ENCODE assay signal across 8 mouse cellular contexts in the genomic region with DNA sequence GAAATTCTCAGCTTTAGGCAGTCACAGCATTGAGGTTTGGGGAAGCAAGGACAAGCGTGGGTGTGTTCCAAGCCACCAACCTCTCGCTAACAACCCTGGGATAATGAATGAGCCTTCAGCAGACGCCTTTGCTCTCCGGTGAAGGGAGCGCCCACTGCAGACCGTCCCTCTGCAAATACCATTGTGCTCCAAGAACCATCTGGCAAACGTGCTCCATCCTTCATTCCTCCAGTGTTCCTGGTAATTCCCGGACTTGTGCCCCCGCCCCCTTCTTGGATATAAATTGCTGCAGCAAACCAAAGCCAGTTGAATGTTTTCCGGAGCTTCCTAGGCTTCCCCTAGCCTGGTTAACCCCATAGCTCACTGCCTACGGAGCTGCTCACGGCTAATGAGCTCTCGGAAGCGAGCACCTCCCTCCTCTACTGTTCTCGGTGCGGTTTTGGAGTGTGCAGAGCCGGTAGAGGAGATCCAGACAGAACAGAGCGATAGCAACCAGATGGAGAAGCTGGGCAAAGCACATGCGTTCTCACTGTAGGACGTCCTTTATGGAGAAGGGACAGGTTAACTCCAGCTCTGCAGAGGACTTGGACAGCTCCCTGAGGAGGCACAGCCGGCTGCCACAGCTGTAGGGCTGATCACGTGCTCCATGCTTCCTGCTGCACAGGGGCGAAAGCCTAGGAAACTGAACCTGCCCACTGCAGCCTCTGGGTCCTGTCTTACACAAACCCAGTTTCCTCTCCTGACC. TPM values are rescaled to one million over a fixed set of nuclear protein-coding genes. Genes with fewer than 3 reads are reported as not detected.
DNase-seq lines count a peak whose midpoint lies in the region; ATAC-seq and TF ChIP-seq lines count a peak whose summit lies in the region.

No protein-coding gene starts in this region.

- H3K27ac ChIP-seq in embryonic facial prominence, embryonic 15.5 days (replicated peaks) = peak overlapping the region; percentile 24; the same call in 1 of the 2 replicates
- peak overlapping the region; percentile 87 for H3K27ac ChIP-seq in neural tube, embryonic 14.5 days (ENCODE audit: low read depth, low read length)

- peaks cover 20% of the 10 kb centered on the region for H3K4me1 ChIP-seq in embryonic facial prominence, embryonic 15.5 days
- peaks cover 3% of the 10 kb centered on the region; the same call in 1 of the 2 replicates for H3K4me1 ChIP-seq in lung, adult 2 months (ENCODE audit: control insufficient read depth, insufficient read depth, low read length)
- H3K4me1 ChIP-seq in neural tube, embryonic 14.5 days (ENCODE audit: control insufficient read depth, insufficient read depth, low read length) = peaks cover 15% of the 10 kb centered on the region

- ATAC-seq in embryonic facial prominence, embryonic 15.5 days (ENCODE audit: insufficient number of reproducible peaks, low FRiP score, low TSS enrichment, low read depth) = peak; percentile 73
- ATAC-seq in hematopoietic stem cell, adult 5-6 weeks (replicated peaks in 1 of 2; ENCODE audit: insufficient read depth in 1 of 2, low FRiP score in 2 of 2, low TSS enrichment in 1 of 2, low read depth in 1 of 2, poor library complexity in 2 of 2, severe bottlenecking in 2 of 2) = peak; percentile 78 to 85
- peak; percentile 83 for ATAC-seq in neural tube, embryonic 14.5 days (ENCODE audit: low read depth)

- 2% methylated on average over 23 of the region's 23 CpGs for WGBS in embryonic facial prominence, embryonic 15.5 days
- WGBS in lung, adult 2 months = 2% methylated on average over 23 of the region's 23 CpGs
- WGBS in neural tube, embryonic 14.5 days = under 1% methylated on average over 23 of the region's 23 CpGs

- H3K9me3 ChIP-seq in embryonic facial prominence, embryonic 15.5 days (replicated peaks) = peaks cover 7% of the 10 kb centered on the region; the same call in 1 of the 2 replicates
- no peaks in the 10 kb centered on the region for H3K9me3 ChIP-seq in neural tube, embryonic 14.5 days (ENCODE audit: control insufficient read depth, low read length)

- peak overlapping the region; percentile 31 for H3K4me3 ChIP-seq in embryonic facial prominence, embryonic 15.5 days (replicated peaks)
- no peak overlapping the region for H3K4me3 ChIP-seq in lung, adult 2 months (replicated peaks; ENCODE audit: extremely low read depth, low read depth, low read length)
- peak overlapping the region; percentile 28 for H3K4me3 ChIP-seq in neural tube, embryonic 14.5 days (ENCODE audit: low read depth, low read length)

- TF ChIP-seq CTCF in lung, adult 2 months (IDR thresholded peaks at IDR 0.05; ENCODE audit: insufficient read depth, low read length) = no peak

- peak overlapping the region; percentile 52 for H3K4me2 ChIP-seq in embryonic facial prominence, embryonic 15.5 days (replicated peaks)
- H3K4me2 ChIP-seq in neural tube, embryonic 14.5 days (ENCODE audit: low read depth, low read length) = peak overlapping the region; percentile 56

- no peak overlapping the region; the same call in 1 of the 2 replicates for H3K9ac ChIP-seq in embryonic facial prominence, embryonic 15.5 days
- peak overlapping the region; percentile 51 for H3K9ac ChIP-seq in neural tube, embryonic 14.5 days (replicated peaks; ENCODE audit: low read depth, low read length)

- H3K27me3 ChIP-seq in embryonic facial prominence, embryonic 15.5 days = no peaks in the 10 kb centered on the region
- H3K27me3 ChIP-seq in neural tube, embryonic 14.5 days (ENCODE audit: control insufficient read depth, insufficient read depth, low read length) = no peaks in the 10 kb centered on the region

- DNase-seq in urinary bladder, adult 18-20 months (ENCODE audit: low spot score in 2 of 2) = peak; percentile 4 to 9
- DNase-seq in urinary bladder, adult 2 months (ENCODE audit: low spot score) = no peak
- DNase-seq in layer of hippocampus, adult 18-20 months (ENCODE audit: low spot score in 2 of 2) = peak; percentile 53 to 65
- peak; percentile 17 for DNase-seq in lung, adult 2 months
- DNase-seq in ovary, postnatal 14 days (ENCODE audit: low spot score) = no peak

- TF ChIP-seq POLR2A in lung, adult 2 months (IDR thresholded peaks at IDR 0.05; ENCODE audit: borderline replicate concordance, extremely low read depth, low read depth, low read length) = no peak

- no peaks in the 10 kb centered on the region for H3K36me3 ChIP-seq in embryonic facial prominence, embryonic 15.5 days
- H3K36me3 ChIP-seq in neural tube, embryonic 14.5 days (ENCODE audit: control insufficient read depth, insufficient read depth, low read length) = no peaks in the 10 kb centered on the region

RNA-seq across cellular contexts. Expression of a gene that starts 10.8 kb away (rescaled TPM):
- polyA plus RNA-seq in urinary bladder, adult 2 months (2012; rRNA removed) = 2.3 and 3.0 TPM in 2 replicates
- polyA plus RNA-seq in embryonic facial prominence, embryonic 15.5 days (2015; fragmentation: Nextera tagmentation; extraction: Ambion mirVana) = 7.3 and 8.3 TPM in 2 replicates
- 1.1 and 4.3 TPM in 2 replicates for total RNA-seq in hematopoietic stem cell, adult 5-6 weeks (2017)
- 10 to 100 TPM; 29.7 to 29.8 TPM for total RNA-seq in layer of hippocampus, adult 18-20 months (2021)
- polyA plus RNA-seq in lung, adult 2 months (2012; rRNA removed) = 2.7 and 2.9 TPM in 2 replicates
- polyA plus RNA-seq in neural tube, embryonic 14.5 days (2014; fragmentation: Nextera tagmentation; extraction: Ambion mirVana) = 3.8 and 6.5 TPM in 2 replicates

Comparison
In these comparisons a context has a peak if more than half of its experiments do, and no peak if none do; other contexts are left out.
1. DNase-seq: peak in urinary bladder, adult 18-20 months (2 of 2), layer of hippocampus, adult 18-20 months (2 of 2) and lung, adult 2 months (single experiment); none in urinary bladder, adult 2 months (single experiment) and ovary, postnatal 14 days (single experiment).
2. Peak in every context shown above with its lines, with median percentiles within 50 percentile points of each other: ATAC-seq.